Mouse (Mus musculus): Measurements from ENCODE around the gene Duxbl3. TPM values are rescaled to one million over a fixed set of nuclear protein-coding genes. Genes with fewer than 3 reads are reported as not detected.
"Not testable (repeated sequence)": the region's sequence is repeated elsewhere in the genome, so short reads cannot be mapped to it uniquely, and the experiment has no call there.

Duxbl3 gene
- total RNA-seq (2015; ENCODE audit: low replicate concordance): not detected in 2 replicates
- total RNA-seq (2017; ENCODE audit: low replicate concordance): not detected in 2 replicates

DNA sequence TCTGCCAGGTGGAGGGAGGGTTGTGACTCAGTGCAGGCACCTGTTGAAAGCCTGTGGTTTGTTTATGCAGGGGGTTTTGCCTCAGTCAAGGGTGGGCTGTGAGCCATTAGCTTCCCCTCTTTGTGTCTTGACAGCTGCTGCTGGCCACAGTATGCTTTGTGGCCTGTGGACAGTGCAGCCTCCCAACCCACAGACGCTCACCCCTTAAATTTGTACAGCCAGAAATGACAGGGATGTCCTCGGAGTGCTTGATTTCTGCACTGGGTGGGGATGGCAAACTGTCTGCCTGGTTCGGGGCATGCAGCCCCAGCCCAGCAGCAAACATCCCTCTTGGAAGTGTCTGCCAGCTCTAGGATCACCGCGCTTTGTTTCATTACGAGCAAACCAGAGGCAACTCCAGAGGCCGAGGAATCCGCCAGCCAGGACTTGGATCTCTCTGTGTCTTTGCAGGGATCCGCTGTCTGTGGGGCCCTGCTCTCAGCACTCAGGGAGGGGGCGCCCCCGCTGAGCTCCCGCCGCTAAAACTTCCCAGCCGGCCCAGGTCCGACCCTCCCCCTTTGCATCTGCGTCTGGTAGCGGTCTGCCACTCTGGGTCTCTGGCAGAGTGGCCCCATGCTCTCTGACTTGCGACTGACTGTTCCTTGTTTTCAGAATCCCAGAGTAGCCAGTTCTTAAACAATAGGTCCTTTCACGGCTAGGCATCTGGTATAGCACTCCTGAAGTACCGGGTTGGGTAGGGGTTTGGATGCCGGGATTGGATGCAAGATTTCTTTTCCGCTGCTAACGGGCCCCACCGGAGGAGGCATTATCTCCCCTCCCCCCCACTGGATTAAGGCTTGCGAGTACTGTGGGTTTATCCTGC is at the start of gene Duxbl3:
Duxbl3 (plus strand) TSS at position 207 of the 862 bp plus-strand sequence.
- not testable (repeated sequence) for ATAC-seq (replicated peaks; ENCODE audit: low FRiP score, poor library complexity, severe bottlenecking)

DNA sequence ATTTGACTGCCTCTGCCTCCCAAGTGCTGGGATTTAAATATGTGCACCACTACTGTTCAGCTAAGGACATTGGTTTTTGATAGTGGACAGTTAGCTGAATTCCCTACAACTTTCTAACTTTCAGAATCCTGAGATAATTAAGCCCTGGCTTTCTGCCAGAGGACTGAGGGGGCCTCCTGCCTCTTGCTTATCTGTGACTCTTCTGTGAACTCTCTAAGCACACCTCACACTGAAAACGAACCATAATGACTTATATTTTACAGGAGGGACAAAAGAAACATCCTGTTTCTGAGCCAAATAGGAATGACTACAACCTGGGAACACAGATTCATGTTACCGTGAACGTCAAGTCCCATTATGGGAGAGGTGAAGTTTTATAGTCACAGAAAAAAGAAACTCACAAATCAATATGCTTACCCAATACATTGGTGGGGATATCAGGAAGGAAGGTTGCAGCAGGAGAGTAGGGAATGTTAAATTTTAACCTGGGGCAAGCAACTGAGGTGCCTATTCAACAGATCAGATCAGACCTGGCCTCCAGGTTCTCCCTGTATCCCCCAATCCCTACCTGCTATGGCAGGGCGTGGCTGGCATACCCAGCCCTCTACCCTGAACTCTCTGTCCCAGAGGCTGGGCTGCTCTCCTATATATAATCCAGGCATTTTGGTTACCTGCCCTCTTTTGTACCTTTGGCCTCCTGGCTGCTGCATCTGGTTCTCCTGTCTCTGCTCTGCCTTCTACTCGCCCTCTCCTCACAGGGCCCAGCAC is 41.3 kb upstream of the Duxbl3 start:
- not testable (repeated sequence) for ATAC-seq (replicated peaks; ENCODE audit: low FRiP score, poor library complexity, severe bottlenecking)

DNA sequence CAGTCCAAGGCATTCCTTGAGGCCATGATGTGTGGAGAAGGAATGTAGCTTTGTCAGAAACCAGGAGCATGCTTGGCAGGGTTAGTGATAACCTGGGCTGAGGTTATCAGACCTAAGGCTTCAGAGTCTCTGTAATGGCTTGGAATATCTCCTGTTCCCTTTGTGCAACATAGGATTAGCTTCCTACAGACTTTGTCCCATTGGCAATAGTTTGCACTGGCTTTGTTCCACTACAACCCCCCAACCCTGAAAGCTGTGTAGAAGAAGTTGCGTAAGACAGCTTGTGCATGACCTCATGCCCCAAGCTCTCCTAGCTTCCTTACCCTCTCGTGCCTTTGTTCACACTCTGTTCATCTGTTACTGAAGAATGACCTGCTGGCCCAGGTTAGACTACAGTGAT is 20.6 kb upstream of the Duxbl3 start:
- not testable (repeated sequence) for ATAC-seq (replicated peaks; ENCODE audit: low FRiP score, poor library complexity, severe bottlenecking)

DNA sequence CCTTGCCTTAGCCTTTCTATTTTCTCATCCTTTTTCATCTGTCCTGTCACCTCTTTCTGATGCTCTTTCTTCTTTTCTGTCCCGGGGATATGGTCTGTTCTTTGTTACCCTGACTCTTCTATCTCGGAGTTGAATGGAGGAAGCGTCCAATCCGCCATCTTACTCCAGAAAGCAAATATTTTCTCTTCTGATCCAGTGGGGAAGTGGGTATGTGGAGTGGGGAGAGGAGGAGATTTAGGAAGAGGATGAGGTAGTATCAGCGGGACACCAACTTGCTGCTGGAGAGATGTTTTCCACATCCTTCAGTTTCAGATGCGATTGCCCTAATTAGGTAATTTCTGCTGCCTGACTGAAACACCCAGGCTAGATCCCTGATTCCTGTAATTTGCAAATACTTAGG is 967 bp downstream of the Duxbl3 start:
- not testable (repeated sequence) for ATAC-seq (replicated peaks; ENCODE audit: low FRiP score, poor library complexity, severe bottlenecking)

GRCm38 (mm10) chr14:26286737-26287136 is 29.0 kb downstream of the Duxbl3 start:
- ATAC-seq (replicated peaks; ENCODE audit: low FRiP score, poor library complexity, severe bottlenecking): not testable (repeated sequence)

- ATAC-seq (replicated peaks; ENCODE audit: low FRiP score, poor library complexity, severe bottlenecking): no peak
Observed at GRCm38 (mm10) chr14:26293859-26294258, 36.1 kb downstream of the Duxbl3 start.

DNA sequence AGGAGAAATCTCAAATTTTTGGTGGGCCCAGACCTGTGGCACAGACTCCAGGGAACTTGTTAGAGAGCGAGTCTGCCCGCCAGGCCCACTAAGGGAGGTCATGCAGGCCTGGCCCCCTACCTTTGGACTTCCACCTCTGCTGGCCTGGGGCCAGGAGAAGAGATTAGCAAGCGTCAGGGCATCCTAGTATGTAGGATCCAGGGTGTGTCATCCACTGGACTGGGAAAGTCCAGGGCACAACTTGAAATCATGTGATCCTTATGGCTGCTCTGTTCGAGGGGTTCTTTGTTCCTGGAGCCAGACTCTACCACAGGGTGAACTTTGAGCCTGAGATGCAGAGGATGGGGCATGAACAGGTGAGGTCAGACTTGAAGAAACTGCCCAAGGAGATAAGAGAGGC is 39.3 kb downstream of the Duxbl3 start:
- ATAC-seq (replicated peaks; ENCODE audit: low FRiP score, poor library complexity, severe bottlenecking): no peak

DNA sequence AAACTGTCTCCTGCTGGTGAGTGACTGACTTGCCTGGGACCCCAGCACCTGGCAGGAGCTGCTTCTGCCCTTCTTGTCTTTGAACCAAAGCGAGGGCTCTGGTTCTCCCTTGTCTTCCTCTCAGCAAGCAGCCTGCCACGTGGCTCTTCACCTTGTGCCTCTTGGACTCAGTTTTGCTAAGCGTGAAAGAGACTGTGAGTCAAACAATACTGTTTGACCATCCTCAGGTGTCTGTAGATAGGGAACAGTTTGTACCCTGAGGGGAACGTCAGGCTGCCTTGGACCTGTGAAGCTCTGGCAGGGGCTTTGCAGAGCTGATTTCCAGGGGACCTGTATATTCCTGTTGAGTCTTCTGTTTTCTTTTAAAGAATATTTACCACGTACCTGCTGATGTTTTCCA is 39.7 kb downstream of the Duxbl3 start:
- ATAC-seq (replicated peaks; ENCODE audit: low FRiP score, poor library complexity, severe bottlenecking): no peak

- ATAC-seq (replicated peaks; ENCODE audit: low FRiP score, poor library complexity, severe bottlenecking): no peak
Observed at GRCm38 (mm10) chr14:26303111-26303510, 45.3 kb downstream of the Duxbl3 start.

- no peak for ATAC-seq (replicated peaks; ENCODE audit: low FRiP score, poor library complexity, severe bottlenecking)
Observed at GRCm38 (mm10) chr14:26306032-26306431, 48.3 kb downstream of the Duxbl3 start.

GRCm38 (mm10) chr14:26308813-26309212 is 51.1 kb downstream of the Duxbl3 start:
- no peak for ATAC-seq (replicated peaks; ENCODE audit: low FRiP score, poor library complexity, severe bottlenecking)

DNA sequence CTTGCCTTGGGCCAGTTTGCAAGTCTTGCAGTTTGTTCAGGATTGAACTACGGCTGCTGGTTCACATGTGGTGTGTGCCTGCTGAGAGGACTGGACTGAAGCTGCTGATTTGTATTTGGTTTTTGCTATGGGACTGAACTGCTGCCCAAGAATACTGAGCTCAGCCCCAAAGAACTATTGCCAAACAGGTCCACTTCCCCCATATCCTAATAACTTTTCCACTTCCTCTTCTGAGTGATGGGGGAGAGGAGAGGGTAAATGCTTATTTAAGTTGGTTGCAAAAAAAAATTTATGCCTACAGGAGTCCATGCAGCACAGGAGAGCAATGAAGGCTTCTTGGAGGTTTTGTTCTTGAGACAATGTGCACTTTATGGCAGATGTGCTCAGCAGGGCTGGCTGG is 51.7 kb downstream of the Duxbl3 start:
- ATAC-seq (replicated peaks; ENCODE audit: low FRiP score, poor library complexity, severe bottlenecking): no peak

- no peak for ATAC-seq (replicated peaks; ENCODE audit: low FRiP score, poor library complexity, severe bottlenecking)
Observed at GRCm38 (mm10) chr14:26316246-26316730, 58.5 kb downstream of the Duxbl3 start.

Other genes starting within 250 kb of the Duxbl3 start
- gene Gm9780, start 215.3 kb upstream of the Duxbl3 start, total RNA-seq (2015; ENCODE audit: low replicate concordance): not detected in 2 replicates
- gene Gm9780, start 215.3 kb upstream of the Duxbl3 start, total RNA-seq (2017; ENCODE audit: low replicate concordance): 6.1 TPM in 1 of 2 replicates, not detected in the other
- 1.2 and 24.5 TPM in 2 replicates for gene Tmem254c, start 190.6 kb upstream of the Duxbl3 start, total RNA-seq (2015; ENCODE audit: low replicate concordance)
- gene Tmem254c, start 190.6 kb upstream of the Duxbl3 start, total RNA-seq (2017; ENCODE audit: low replicate concordance): 3.3 and 11.2 TPM in 2 replicates
- not detected in 2 replicates for gene Cphx2, start 176.4 kb upstream of the Duxbl3 start, total RNA-seq (2015; ENCODE audit: low replicate concordance)
- not detected in 2 replicates for gene Cphx2, start 176.4 kb upstream of the Duxbl3 start, total RNA-seq (2017; ENCODE audit: low replicate concordance)
- gene Cphx3, start 175.7 kb upstream of the Duxbl3 start, total RNA-seq (2015; ENCODE audit: low replicate concordance): not detected in 2 replicates
- gene Cphx3, start 175.7 kb upstream of the Duxbl3 start, total RNA-seq (2017; ENCODE audit: low replicate concordance): not detected in 2 replicates
- not detected in 2 replicates for gene Duxbl2, start 139.6 kb upstream of the Duxbl3 start, total RNA-seq (2015; ENCODE audit: low replicate concordance)
- not detected in 2 replicates for gene Duxbl2, start 139.6 kb upstream of the Duxbl3 start, total RNA-seq (2017; ENCODE audit: low replicate concordance)
- gene Plac9b, start 75.5 kb upstream of the Duxbl3 start, total RNA-seq (2015; ENCODE audit: low replicate concordance): 2.3 TPM in 1 of 2 replicates, not detected in the other
- gene Plac9b, start 75.5 kb upstream of the Duxbl3 start, total RNA-seq (2017; ENCODE audit: low replicate concordance): not detected in 2 replicates
- gene Tmem254b, start 50.9 kb upstream of the Duxbl3 start, total RNA-seq (2015; ENCODE audit: low replicate concordance): 3.8 TPM in 1 of 2 replicates, not detected in the other
- gene Tmem254b, start 50.9 kb upstream of the Duxbl3 start, total RNA-seq (2017; ENCODE audit: low replicate concordance): not detected in 2 replicates

Measured in erythroblast, adult 5-6 weeks (primary cell).